Mouse (Mus musculus) B cell, adult (primary cell): ENCODE data around the gene Taf6. TPM values are rescaled to one million over a fixed set of nuclear protein-coding genes. Genes with fewer than 3 reads are reported as not detected.

Source experiments
- total RNA-seq: library from RNA; stranded (reverse); gene quantifications from 4 replicates; pipeline ENCODE4 v1.2.4, GENCODE M21; 2023; ENCODE audit not compliant: inconsistent age

The Taf6 gene
- total RNA-seq: 31.7 to 37.3 TPM (median 32.3 TPM) in 4 replicates

GRCm38 (mm10) chr5:138186950-138187638, at the start of gene Taf6, which contains the start of gene Cnpy4:
Gene Taf6 (minus strand): TSS chr5:138187451.
Gene Cnpy4 (plus strand): TSS chr5:138187485.

GRCm38 (mm10) chr5:138225700-138226099, 38.4 kb upstream of the Taf6 start, which contains the start of gene Nxpe5:
Gene Nxpe5 (plus strand): TSS chr5:138225898.

GRCm38 (mm10) chr5:138193771-138194727, 6.8 kb upstream of the Taf6 start, which contains the start of gene Mblac1:
Gene Mblac1 (plus strand): TSS chr5:138194314.

GRCm38 (mm10) chr5:138171695-138172491, 15.4 kb downstream of the Taf6 start, which contains the start of the genes Ap4m1 and Mcm7:
Gene Ap4m1 (plus strand): TSS chr5:138172002.
Gene Mcm7 (minus strand): TSS chr5:138172422.

GRCm38 (mm10) chr5:138160842-138161665, 26.2 kb downstream of the Taf6 start, which contains the start of gene Cops6:
Gene Cops6 (plus strand): TSS chr5:138161071.

GRCm38 (mm10) chr5:138155443-138155976, 31.7 kb downstream of the Taf6 start, which contains the start of gene Zfp113:
Gene Zfp113 (minus strand): TSS chr5:138155744.

Other genes with a start within 250 kb of the Taf6 start
- not detected in 4 replicates for gene Gjc3, start 224.4 kb downstream of the Taf6 start, total RNA-seq
- gene Azgp1, start 205.9 kb downstream of the Taf6 start, total RNA-seq: not detected in 4 replicates
- gene Smok3a, start 166.2 kb downstream of the Taf6 start, total RNA-seq: not detected in 4 replicates
- gene Smok3b, start 166.0 kb downstream of the Taf6 start, total RNA-seq: not detected in 4 replicates
- not detected in 4 replicates for gene Smok3c, start 134.3 kb downstream of the Taf6 start, total RNA-seq
- 15.6 to 18.0 TPM (median 17.9 TPM) in 4 replicates for gene Zkscan1, start 102.4 kb downstream of the Taf6 start, total RNA-seq
- 8.6 to 10.5 TPM (median 9.9 TPM) in 4 replicates for gene Zscan21, start 70.5 kb downstream of the Taf6 start, total RNA-seq
- 8.8 to 11.8 TPM (median 10.7 TPM) in 4 replicates for gene Zfp113, start 31.7 kb downstream of the Taf6 start, total RNA-seq
- 50.0 to 62.1 TPM (median 51.4 TPM) in 4 replicates for gene Cops6, start 26.4 kb downstream of the Taf6 start, total RNA-seq
- 34.6 to 44.5 TPM (median 37.7 TPM) in 4 replicates for gene Ap4m1, start 15.4 kb downstream of the Taf6 start, total RNA-seq
- 55.9 to 62.7 TPM (median 57.4 TPM) in 4 replicates for gene Mcm7, start 15.0 kb downstream of the Taf6 start, total RNA-seq
- gene Cnpy4, start within 50 bp of the Taf6 start, total RNA-seq: 13.7 to 21.1 TPM (median 17.0 TPM) in 4 replicates
- gene Mblac1, start 6.9 kb upstream of the Taf6 start, total RNA-seq: 1.1 to 1.7 TPM (median 1.6 TPM) in 3 of 4 replicates, not detected in the other
- not detected in 4 replicates for gene Nxpe5, start 38.4 kb upstream of the Taf6 start, total RNA-seq
- gene Lamtor4, start 68.0 kb upstream of the Taf6 start, total RNA-seq: 31.8 to 44.5 TPM (median 38.9 TPM) in 4 replicates
- gene BC037034, start 76.6 kb upstream of the Taf6 start, total RNA-seq: 54.8 to 62.4 TPM (median 56.6 TPM) in 4 replicates
- gene Gal3st4, start 85.4 kb upstream of the Taf6 start, total RNA-seq: not detected in 4 replicates
- not detected in 4 replicates for gene Gm43720, start 92.5 kb upstream of the Taf6 start, total RNA-seq
- gene Gpc2, start 92.6 kb upstream of the Taf6 start, total RNA-seq: 1.5 to 2.6 TPM (median 2.2 TPM) in 4 replicates
- 0.74 TPM in 1 of 4 replicates, not detected in the others for gene Stag3, start 92.8 kb upstream of the Taf6 start, total RNA-seq
- gene Pvrig, start 154.5 kb upstream of the Taf6 start, total RNA-seq: 0.48 TPM in 2 of 4 replicates, not detected in the others